Mouse (Mus musculus) hindbrain, embryonic 12.5 days (tissue): Measurements from ENCODE around the gene Tcp11. TPM values are rescaled to one million over a fixed set of nuclear protein-coding genes. Genes with fewer than 3 reads are reported as not detected.
A peak's percentile ranks its signal among the peaks of the same experiment; 100 is the strongest.

ENCODE experiments used
- ATAC-seq: fragments of 200-750 bp; cut with Nextera tagmentation; 2 replicates; pipeline ENCODE4 v1.8.0; 2017; ENCODE audit warnings: moderate TSS enrichment; ENCODE audit not compliant: low FRiP score
- H3K27ac ChIP-seq: fragments of 300-500 bp; sonication (generic); 2 replicates; pipeline ENCODE4 v1.5.1; 2016; ENCODE audit warnings: mild to moderate bottlenecking
- H3K27me3 ChIP-seq: fragments of 300-500 bp; sonication (generic); 2 replicates; pipeline ENCODE4 v1.6.1; 2016; ENCODE audit warnings: mild to moderate bottlenecking
- H3K36me3 ChIP-seq: fragments of 300-500 bp; sonication (generic); 2 replicates; pipeline ENCODE4 v1.6.1; 2016; ENCODE audit warnings: mild to moderate bottlenecking
- H3K4me1 ChIP-seq: fragments of 300-500 bp; sonication (generic); 2 replicates; pipeline ENCODE4 v1.6.1; 2016
- H3K4me2 ChIP-seq: fragments of 300-500 bp; sonication (generic); replicated peaks from 2 replicates; pipeline ENCODE4 v1.6.1; 2016; ENCODE audit warnings: mild to moderate bottlenecking
- H3K4me3 ChIP-seq: fragments of 300-500 bp; sonication (generic); 2 replicates; pipeline ENCODE4 v1.5.1; 2016; ENCODE audit warnings: mild to moderate bottlenecking
- H3K9ac ChIP-seq: fragments of 300-500 bp; sonication (generic); 2 replicates; pipeline ENCODE4 v1.6.1; 2016; ENCODE audit warnings: mild to moderate bottlenecking, moderate library complexity
- H3K9me3 ChIP-seq: fragments of 300-500 bp; sonication (generic); replicated peaks from 2 replicates; pipeline ENCODE4 v1.6.1; 2016; ENCODE audit warnings: mild to moderate bottlenecking
- WGBS: fragments of 180-500 bp; shearing (Covaris S2); methylation state at CpG from one replicate; pipeline ENCODE4 v1.1.7; 2016; 5-methylcytosine and 5-hydroxymethylcytosine counted together
- polyA plus RNA-seq: library from polyadenylated mRNA; unstranded; fragments of >200 nt; fragmentation: Nextera tagmentation; extraction: Ambion mirVana; gene quantifications from 2 replicates; pipeline ENCODE4 v1.2.1, GENCODE M21; 2016

Tcp11 gene
- polyA plus RNA-seq, 1 experiment from 2014 or later: 1.9 TPM

- H3K27me3 ChIP-seq: no peaks in the 10 kb centered on the region
- no peak overlapping the region for H3K4me3 ChIP-seq
- no peak overlapping the region for H3K4me2 ChIP-seq
- no peaks in the 10 kb centered on the region for H3K36me3 ChIP-seq
- H3K9me3 ChIP-seq: peaks cover 4% of the 10 kb centered on the region; the same call in 1 of the 2 replicates
- H3K9ac ChIP-seq: no peak overlapping the region
- WGBS: 30% methylated on average over 10 of the region's 10 CpGs
- H3K4me1 ChIP-seq: peaks cover 8% of the 10 kb centered on the region
- ATAC-seq: no peak
- H3K27ac ChIP-seq: peak overlapping the region; percentile 56; the same call in 1 of the 2 replicates
Observed at GRCm38 (mm10) chr17:28101902-28102319, 21.5 kb upstream of the Tcp11 start.

GRCm38 (mm10) chr17:28101284-28101887 lies 20.9 kb upstream of the Tcp11 start:
- Histone ChIP-seq H3K36me3 (no peaks in the 10 kb centered on the region), H3K27me3 (no peaks in the 10 kb centered on the region), H3K4me3 (no peak overlapping the region), H3K4me1 (peaks cover 6% of the 10 kb centered on the region; the same call in 1 of the 2 replicates), H3K9ac (no peak overlapping the region), H3K4me2 (no peak overlapping the region), H3K27ac (peak overlapping the region; percentile 56), H3K9me3 (peaks cover 4% of the 10 kb centered on the region; the same call in 1 of the 2 replicates)
- 58% methylated on average over 12 of the region's 12 CpGs for WGBS
- ATAC-seq: no peak

GRCm38 (mm10) chr17:28100669-28101068 lies 20.2 kb upstream of the Tcp11 start:
- no peak overlapping the region for H3K9ac ChIP-seq
- H3K4me3 ChIP-seq: no peak overlapping the region
- WGBS: 90% methylated on average over 1 of the region's 1 CpGs
- H3K4me1 ChIP-seq: peaks cover 6% of the 10 kb centered on the region; the same call in 1 of the 2 replicates
- peak overlapping the region; percentile 56; the same call in 1 of the 2 replicates for H3K27ac ChIP-seq
- H3K4me2 ChIP-seq: no peak overlapping the region
- H3K27me3 ChIP-seq: no peaks in the 10 kb centered on the region
- ATAC-seq: no peak
- H3K9me3 ChIP-seq: peaks cover 4% of the 10 kb centered on the region; the same call in 1 of the 2 replicates
- no peaks in the 10 kb centered on the region for H3K36me3 ChIP-seq

- peaks cover 6% of the 10 kb centered on the region; the same call in 1 of the 2 replicates for H3K4me1 ChIP-seq
- H3K27me3 ChIP-seq: no peaks in the 10 kb centered on the region
- no peak overlapping the region for H3K4me3 ChIP-seq
- H3K36me3 ChIP-seq: no peaks in the 10 kb centered on the region
- WGBS: 53% methylated on average over 3 of the region's 3 CpGs
- peaks cover 4% of the 10 kb centered on the region for H3K9me3 ChIP-seq
- H3K9ac ChIP-seq: no peak overlapping the region
- no peak for ATAC-seq
- no peak overlapping the region for H3K27ac ChIP-seq
- no peak overlapping the region for H3K4me2 ChIP-seq
Observed at GRCm38 (mm10) chr17:28099086-28099485, 18.6 kb upstream of the Tcp11 start.

GRCm38 (mm10) chr17:28097308-28097707 lies 16.9 kb upstream of the Tcp11 start:
- H3K27ac ChIP-seq: no peak overlapping the region
- H3K4me3 ChIP-seq: no peak overlapping the region
- H3K4me2 ChIP-seq: no peak overlapping the region
- 84% methylated on average over 13 of the region's 13 CpGs for WGBS
- H3K4me1 ChIP-seq: peaks cover 6% of the 10 kb centered on the region; the same call in 1 of the 2 replicates
- H3K9me3 ChIP-seq: peaks cover 8% of the 10 kb centered on the region
- no peak overlapping the region for H3K9ac ChIP-seq
- no peak for ATAC-seq
- H3K36me3 ChIP-seq: no peaks in the 10 kb centered on the region
- no peaks in the 10 kb centered on the region for H3K27me3 ChIP-seq

- Histone ChIP-seq H3K36me3 (no peaks in the 10 kb centered on the region), H3K4me1 (no peaks in the 10 kb centered on the region), H3K27ac (no peak overlapping the region), H3K27me3 (no peaks in the 10 kb centered on the region), H3K4me2 (no peak overlapping the region), H3K9ac (no peak overlapping the region), H3K9me3 (peaks cover 8% of the 10 kb centered on the region), H3K4me3 (no peak overlapping the region)
- 85% methylated on average over 10 of the region's 10 CpGs for WGBS
- ATAC-seq: no peak
Observed at GRCm38 (mm10) chr17:28096418-28096817, 16.0 kb upstream of the Tcp11 start.

GRCm38 (mm10) chr17:28093837-28094236 lies 13.4 kb upstream of the Tcp11 start:
- Histone ChIP-seq H3K9ac (no peak overlapping the region), H3K4me2 (no peak overlapping the region), H3K36me3 (no peaks in the 10 kb centered on the region), H3K4me1 (no peaks in the 10 kb centered on the region), H3K27ac (no peak overlapping the region), H3K27me3 (no peaks in the 10 kb centered on the region), H3K9me3 (peaks cover 4% of the 10 kb centered on the region), H3K4me3 (no peak overlapping the region)
- 81% methylated on average over 3 of the region's 3 CpGs for WGBS
- ATAC-seq: no peak

GRCm38 (mm10) chr17:28092297-28092696 lies 11.9 kb upstream of the Tcp11 start:
- H3K27ac ChIP-seq: no peak overlapping the region
- ATAC-seq: no peak
- peaks cover 4% of the 10 kb centered on the region for H3K9me3 ChIP-seq
- WGBS: 82% methylated on average over 2 of the region's 2 CpGs
- no peaks in the 10 kb centered on the region for H3K36me3 ChIP-seq
- no peaks in the 10 kb centered on the region for H3K27me3 ChIP-seq
- no peak overlapping the region for H3K9ac ChIP-seq
- no peak overlapping the region for H3K4me2 ChIP-seq
- peaks cover 4% of the 10 kb centered on the region for H3K4me1 ChIP-seq
- H3K4me3 ChIP-seq: no peak overlapping the region

GRCm38 (mm10) chr17:28088718-28089117 lies 8.3 kb upstream of the Tcp11 start:
- WGBS: 92% methylated on average over 6 of the region's 6 CpGs
- Histone ChIP-seq H3K9ac (no peak overlapping the region), H3K27me3 (peaks cover 2% of the 10 kb centered on the region; the same call in 1 of the 2 replicates), H3K4me3 (no peak overlapping the region), H3K9me3 (0 out of 2 replicates have a peak, but pooled peaks cover under 1% of the 10 kb centered on the region), H3K4me1 (peaks cover 20% of the 10 kb centered on the region), H3K36me3 (no peaks in the 10 kb centered on the region), H3K4me2 (no peak overlapping the region), H3K27ac (no peak overlapping the region)
- no peak for ATAC-seq

- H3K4me1 ChIP-seq: peaks cover 20% of the 10 kb centered on the region
- H3K9me3 ChIP-seq: no peaks in the 10 kb centered on the region
- no peak overlapping the region for H3K4me3 ChIP-seq
- no peak overlapping the region for H3K4me2 ChIP-seq
- no peak for ATAC-seq
- H3K36me3 ChIP-seq: no peaks in the 10 kb centered on the region
- H3K27me3 ChIP-seq: peaks cover 11% of the 10 kb centered on the region
- 21% methylated on average over 5 of the region's 5 CpGs for WGBS
- H3K27ac ChIP-seq: peak overlapping the region; percentile 40
- H3K9ac ChIP-seq: no peak overlapping the region
Observed at GRCm38 (mm10) chr17:28087430-28087829, 7.0 kb upstream of the Tcp11 start.

- Histone ChIP-seq H3K27me3 (peaks cover 12% of the 10 kb centered on the region), H3K9me3 (no peaks in the 10 kb centered on the region), H3K27ac (no peak overlapping the region), H3K4me2 (peak overlapping the region; percentile 43), H3K4me3 (no peak overlapping the region), H3K4me1 (peaks cover 26% of the 10 kb centered on the region), H3K36me3 (no peaks in the 10 kb centered on the region), H3K9ac (no peak overlapping the region)
- peak; percentile 38; the same call in 1 of the 2 replicates for ATAC-seq
- under 1% methylated on average over 16 of the region's 16 CpGs for WGBS
Observed at GRCm38 (mm10) chr17:28084964-28085363, 4.5 kb upstream of the Tcp11 start.

GRCm38 (mm10) chr17:28084395-28084905 lies 4.0 kb upstream of the Tcp11 start:
- H3K27ac ChIP-seq: no peak overlapping the region
- H3K9ac ChIP-seq: no peak overlapping the region
- H3K4me2 ChIP-seq: no peak overlapping the region
- H3K9me3 ChIP-seq: no peaks in the 10 kb centered on the region
- H3K4me1 ChIP-seq: peaks cover 28% of the 10 kb centered on the region
- peaks cover 14% of the 10 kb centered on the region for H3K27me3 ChIP-seq
- H3K36me3 ChIP-seq: no peaks in the 10 kb centered on the region
- 30% methylated on average over 22 of the region's 22 CpGs for WGBS
- no peak for ATAC-seq
- H3K4me3 ChIP-seq: no peak overlapping the region

- Histone ChIP-seq H3K27ac (no peak overlapping the region), H3K9me3 (no peaks in the 10 kb centered on the region), H3K4me3 (no peak overlapping the region), H3K4me1 (peaks cover 28% of the 10 kb centered on the region), H3K27me3 (peaks cover 14% of the 10 kb centered on the region), H3K9ac (no peak overlapping the region), H3K36me3 (no peaks in the 10 kb centered on the region), H3K4me2 (no peak overlapping the region)
- 69% methylated on average over 13 of the region's 13 CpGs for WGBS
- ATAC-seq: no peak
Observed at GRCm38 (mm10) chr17:28082863-28083262, 2.4 kb upstream of the Tcp11 start.
